Mouse (Mus musculus) C3H10T1/2 (cell line): ENCODE results near the gene Plac9b. TPM values are rescaled to one million over a fixed set of nuclear protein-coding genes. Genes with fewer than 3 reads are reported as not detected.

Experiments
- polyA plus RNA-seq, 2 experiments: library from polyadenylated mRNA; unstranded; fragments of >200 nt; fragmentation: generic; extraction: Trizol; gene quantifications; one replicate each; pipeline ENCODE4 v1.2.1; 2012; ENCODE audit warnings: missing spikeins in 2 of 2

The Plac9b gene
- 1 to 10 TPM; 1.2 to 5.0 TPM for polyA plus RNA-seq

GRCm38 (mm10) chr14:26182380-26182779, at the start of gene Plac9b:
Plac9b (minus strand) TSS chr14:26182480.

GRCm38 (mm10) chr14:26206926-26207247, 24.6 kb upstream of the Plac9b start, which contains the start of gene Tmem254b:
Tmem254b (minus strand) TSS chr14:26207041.

GRCm38 (mm10) chr14:26118150-26118549, 64.1 kb downstream of the Plac9b start, which contains the start of gene Duxbl2:
Duxbl2 (plus strand) TSS chr14:26118349.

Other genes with a start within 250 kb of the Plac9b start
- not detected for gene Cphx1, start 244.2 kb downstream of the Plac9b start, polyA plus RNA-seq
- not detected for gene Duxbl1, start 203.9 kb downstream of the Plac9b start, polyA plus RNA-seq
- gene Gm9780, start 139.8 kb downstream of the Plac9b start, polyA plus RNA-seq: 1 to 10 TPM in 1 of 2 experiments, under 1 TPM in 1; 0.20 to 4.1 TPM
- gene Tmem254c, start 115.1 kb downstream of the Plac9b start, polyA plus RNA-seq: 1 to 10 TPM; 4.9 to 5.2 TPM
- gene Cphx2, start 101.0 kb downstream of the Plac9b start, polyA plus RNA-seq: not detected
- not detected for gene Cphx3, start 100.2 kb downstream of the Plac9b start, polyA plus RNA-seq
- gene Duxbl2, start 64.1 kb downstream of the Plac9b start, polyA plus RNA-seq: not detected
- gene Tmem254b, start 24.6 kb upstream of the Plac9b start, polyA plus RNA-seq: 10 to 100 TPM in 1 of 2 experiments, 1 to 10 TPM in 1; 9.1 to 12.7 TPM
- gene Duxbl3, start 75.5 kb upstream of the Plac9b start, polyA plus RNA-seq: not detected